Mouse (Mus musculus) kidney, embryonic 16.5 days (tissue): ENCODE results near the gene Igtp. TPM values are rescaled to one million over a fixed set of nuclear protein-coding genes. Genes with fewer than 3 reads are reported as not detected.

Source experiments
- ATAC-seq: fragments of 200-750 bp; cut with Nextera tagmentation; 2 replicates; pipeline ENCODE4 v1.8.0; 2017; ENCODE audit warnings: moderate TSS enrichment; ENCODE audit not compliant: low FRiP score, low TSS enrichment
- H3K27ac ChIP-seq: fragments of 300-500 bp; sonication (generic); 2 replicates; pipeline ENCODE4 v1.5.1; 2014; ENCODE audit warnings: low read length
- H3K27me3 ChIP-seq: fragments of 300-500 bp; sonication (generic); 2 replicates; pipeline ENCODE4 v1.6.1; 2014; ENCODE audit warnings: low read length, control low read depth, mixed read lengths; ENCODE audit not compliant: insufficient read depth
- H3K36me3 ChIP-seq: fragments of 300-500 bp; sonication (generic); 2 replicates; pipeline ENCODE4 v1.6.1; 2014; ENCODE audit warnings: low read length, control low read depth, mixed read lengths; ENCODE audit not compliant: insufficient read depth
- H3K4me1 ChIP-seq: fragments of 300-500 bp; sonication (generic); 2 replicates; pipeline ENCODE4 v1.6.1; 2014; ENCODE audit warnings: low read length, control low read depth, mixed read lengths; ENCODE audit not compliant: insufficient read depth
- H3K4me2 ChIP-seq: fragments of 300-500 bp; sonication (generic); replicated peaks from 2 replicates; pipeline ENCODE4 v1.6.1; 2014; ENCODE audit warnings: low read depth, low read length
- H3K4me3 ChIP-seq: fragments of 300-500 bp; sonication (generic); 2 replicates; pipeline ENCODE4 v1.5.1; 2014; ENCODE audit warnings: mild to moderate bottlenecking, low read length
- H3K9ac ChIP-seq: fragments of 300-500 bp; sonication (generic); replicated peaks from 2 replicates; pipeline ENCODE4 v1.6.1; 2014; ENCODE audit warnings: low read length
- H3K9me3 ChIP-seq: fragments of 300-500 bp; sonication (generic); 2 replicates; pipeline ENCODE4 v1.6.1; 2016; ENCODE audit warnings: low read length, control low read depth
- WGBS: fragments of 180-500 bp; shearing (Covaris S2); extraction: QIAGEN DNeasy Blood & Tissue Kit; methylation state at CpG from one replicate; pipeline ENCODE4 v1.1.7; 2014; 5-methylcytosine and 5-hydroxymethylcytosine counted together
- polyA plus RNA-seq: library from polyadenylated mRNA; unstranded; fragments of >200 nt; fragmentation: Nextera tagmentation; extraction: Ambion mirVana; gene quantifications from 2 replicates; pipeline ENCODE4 v1.2.1, GENCODE M21; 2015

The Igtp gene
- polyA plus RNA-seq, 1 experiment from 2014 or later: 4.5 TPM

- 69% methylated on average over 7 of the region's 7 CpGs for WGBS
- no peaks in the 10 kb centered on the region for H3K36me3 ChIP-seq
- no peaks in the 10 kb centered on the region for H3K9me3 ChIP-seq
- no peak overlapping the region for H3K9ac ChIP-seq
- no peaks in the 10 kb centered on the region for H3K4me1 ChIP-seq
- no peaks in the 10 kb centered on the region for H3K27me3 ChIP-seq
- no peak overlapping the region for H3K27ac ChIP-seq
- H3K4me2 ChIP-seq: no peak overlapping the region
- H3K4me3 ChIP-seq: no peak overlapping the region
- ATAC-seq: no peak
These were observed 50.0 kb downstream of the Igtp start for GRCm38 (mm10) chr11:58249203-58249981.

DNA sequence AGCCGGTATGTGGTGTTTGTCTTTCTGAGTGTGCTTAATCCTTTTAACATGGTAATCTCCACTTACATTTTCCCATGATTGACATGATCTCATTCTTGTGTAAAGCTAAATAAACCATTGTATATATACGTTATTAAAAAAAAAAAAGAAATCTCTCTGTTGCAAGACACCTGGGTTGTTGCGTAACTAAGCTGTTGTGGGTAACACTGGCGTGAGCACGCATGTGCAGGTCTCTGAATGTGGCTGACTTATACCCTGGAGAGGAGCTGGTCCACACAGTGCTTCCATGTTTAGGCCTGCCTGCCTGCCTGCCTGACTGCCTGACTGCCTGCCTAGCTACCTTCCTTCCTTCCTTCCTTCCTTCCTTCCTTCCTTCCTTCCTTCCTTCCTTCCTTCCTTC, 51.2 kb downstream of the Igtp start:
- ATAC-seq: no peak

DNA sequence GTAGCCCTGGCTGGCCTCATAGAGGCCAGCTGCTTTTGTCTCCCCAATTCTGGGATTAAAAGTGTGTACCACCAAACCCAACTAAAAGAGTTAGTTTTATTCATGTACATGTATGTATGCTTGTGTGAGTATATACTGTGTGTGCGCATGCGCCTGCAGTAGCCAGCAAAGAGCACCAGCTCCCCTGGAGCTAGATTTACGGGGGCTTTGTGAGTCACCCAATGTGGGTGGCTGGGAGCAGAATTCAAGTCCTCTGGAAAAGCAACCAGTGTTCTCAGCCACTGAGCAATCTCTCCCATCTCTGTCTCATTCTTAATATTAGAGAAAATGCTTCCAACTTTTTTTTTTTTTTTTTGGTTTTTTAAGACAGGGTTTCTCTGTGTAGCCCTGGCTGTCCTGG, 55.1 kb downstream of the Igtp start:
- Histone ChIP-seq H3K9me3 (no peaks in the 10 kb centered on the region), H3K27me3 (no peaks in the 10 kb centered on the region), H3K36me3 (no peaks in the 10 kb centered on the region), H3K27ac (no peak overlapping the region), H3K4me3 (no peak overlapping the region), H3K4me2 (no peak overlapping the region), H3K9ac (no peak overlapping the region), H3K4me1 (no peaks in the 10 kb centered on the region)
- 84% methylated on average over 3 of the region's 3 CpGs for WGBS
- no peak for ATAC-seq

More for the DNA sequence above, 51.2 kb downstream of the Igtp start:
- Histone ChIP-seq H3K4me2 (no peak overlapping the region), H3K9me3 (no peaks in the 10 kb centered on the region), H3K9ac (no peak overlapping the region), H3K4me3 (no peak overlapping the region), H3K27me3 (no peaks in the 10 kb centered on the region), H3K27ac (no peak overlapping the region), H3K4me1 (no peaks in the 10 kb centered on the region), H3K36me3 (no peaks in the 10 kb centered on the region)
- 91% methylated on average over 5 of the region's 5 CpGs for WGBS

Other genes with a start within 250 kb of the Igtp start
- 18.3 and 19.1 TPM in 2 replicates for gene Larp1, start 190.5 kb upstream of the Igtp start, polyA plus RNA-seq
- gene Gm12248, start 106.4 kb upstream of the Igtp start, polyA plus RNA-seq: not detected in 2 replicates
- gene Cnot8, start 95.4 kb upstream of the Igtp start, polyA plus RNA-seq: 89.4 and 93.5 TPM in 2 replicates
- 22.5 and 24.0 TPM in 2 replicates for gene Gemin5, start 31.0 kb upstream of the Igtp start, polyA plus RNA-seq
- gene Mrpl22, start 27.9 kb upstream of the Igtp start, polyA plus RNA-seq: 132 and 138 TPM in 2 replicates
- gene Irgm2, start 62 bp downstream of the Igtp start, polyA plus RNA-seq: 2.6 and 2.7 TPM in 2 replicates
- gene 4930438A08Rik, start 75.2 kb downstream of the Igtp start, polyA plus RNA-seq: not detected in 2 replicates
- 30.1 and 33.3 TPM in 2 replicates for gene Zfp692, start 107.5 kb downstream of the Igtp start, polyA plus RNA-seq
- 40.9 and 43.8 TPM in 2 replicates for gene Zfp672, start 130.8 kb downstream of the Igtp start, polyA plus RNA-seq
- 41.2 and 41.8 TPM in 2 replicates for gene Sh3bp5l, start 131.2 kb downstream of the Igtp start, polyA plus RNA-seq
- gene Lypd8, start 179.5 kb downstream of the Igtp start, polyA plus RNA-seq: 0.21 and 0.27 TPM in 2 replicates
- gene 1810065E05Rik, start 221.6 kb downstream of the Igtp start, polyA plus RNA-seq: not detected in 2 replicates
- gene Gm12253, start 233.0 kb downstream of the Igtp start, polyA plus RNA-seq: not detected in 2 replicates